Mouse (Mus musculus) urinary bladder, postnatal 4 days (tissue): ENCODE data around the gene Tbce.
"Not testable (repeated sequence)": the region's sequence is repeated elsewhere in the genome, so short reads cannot be mapped to it uniquely, and the experiment has no call there.

Experiments
- DNase-seq, 2 experiments: peaks; one replicate each; pipeline ENCODE4 v3.0.0; 2021 to 2022; ENCODE audit warnings: low spot score in 2 of 2

Tbce gene

DNA sequence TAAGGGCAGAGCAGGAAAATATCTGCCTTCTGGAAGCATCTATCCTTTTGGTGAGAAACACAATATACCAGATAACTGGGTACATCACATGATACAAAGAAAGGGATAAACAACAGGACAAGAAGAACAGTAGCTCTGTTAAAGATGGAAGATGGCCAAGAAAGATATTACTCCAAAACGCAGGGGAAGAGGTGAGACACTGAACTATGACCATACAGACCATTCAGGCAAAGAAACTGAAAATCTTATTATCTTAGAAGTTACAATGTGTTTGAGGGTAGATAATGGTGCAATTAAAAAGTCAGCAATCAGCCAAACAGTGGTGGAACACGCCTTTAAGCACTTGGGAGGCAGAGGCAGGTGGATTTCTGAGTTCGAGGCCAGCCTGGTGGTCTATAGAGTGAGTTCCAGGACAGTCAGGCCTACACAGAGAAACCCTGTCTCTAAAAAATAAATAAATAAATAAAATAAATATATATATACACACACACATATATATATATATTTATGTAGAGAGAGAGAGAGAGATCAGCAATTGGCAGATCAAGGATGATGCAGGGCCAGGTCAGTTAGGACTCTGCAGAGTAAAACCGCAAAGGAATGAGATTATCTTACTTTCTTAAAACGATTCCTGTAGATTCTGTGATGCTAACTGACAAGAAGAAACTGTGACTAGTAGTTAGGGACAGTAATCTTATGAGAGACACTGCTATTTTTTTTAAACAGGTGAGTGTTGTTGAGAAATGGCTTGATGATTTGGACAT, 5.9 kb downstream of the Tbce start:
- DNase-seq, result no peak

DNA sequence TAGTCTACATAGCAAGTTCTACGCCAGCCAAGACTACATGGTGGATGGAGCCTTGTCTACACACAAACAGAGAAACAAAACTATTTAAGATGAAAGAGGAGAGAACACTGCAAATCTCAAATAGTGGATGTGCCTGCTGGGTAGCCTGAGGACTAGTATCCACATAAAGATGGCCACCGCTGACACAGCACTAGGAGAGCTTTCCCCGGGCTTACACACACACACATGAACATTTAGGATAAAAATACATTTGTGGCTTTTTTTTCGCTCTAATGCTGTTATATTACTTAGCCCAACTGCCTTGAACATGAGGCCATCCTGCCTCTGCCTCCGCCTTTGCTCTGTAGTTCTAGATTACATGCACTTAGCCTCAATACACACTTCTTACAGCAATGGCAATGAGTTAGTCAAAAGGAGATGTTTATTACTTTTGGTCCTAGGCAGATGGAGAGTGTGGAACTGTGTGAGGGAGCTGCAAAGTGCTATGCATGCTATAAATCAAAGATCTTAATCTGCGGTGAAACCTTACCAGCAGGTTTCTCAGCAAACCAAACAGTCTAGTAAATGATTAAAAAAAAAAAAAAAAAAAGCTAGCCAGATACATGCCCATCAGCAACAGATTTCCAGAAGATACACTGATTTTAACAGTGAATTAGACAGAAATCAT, 13.2 kb downstream of the Tbce start:
- no peak for DNase-seq

DNA sequence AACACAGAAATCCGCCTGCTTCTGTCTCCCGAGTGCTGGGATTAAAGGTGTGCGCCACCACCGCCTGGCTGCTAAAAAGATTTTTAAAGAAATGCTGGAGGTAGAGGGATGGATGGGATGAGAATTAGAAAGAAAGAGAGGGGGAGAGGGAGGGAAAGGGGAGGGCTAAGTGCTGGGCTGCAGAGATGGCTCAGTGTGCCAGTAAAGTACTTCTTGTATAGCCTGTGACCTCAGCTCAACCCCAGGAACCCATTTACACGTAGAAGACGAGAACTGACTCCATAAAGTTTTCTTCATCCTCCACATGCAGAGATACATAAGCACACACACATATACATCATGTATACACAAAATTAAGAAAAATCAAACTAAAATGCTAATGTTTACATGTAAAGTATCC, 13.9 kb downstream of the Tbce start:
- DNase-seq, result no peak

DNA sequence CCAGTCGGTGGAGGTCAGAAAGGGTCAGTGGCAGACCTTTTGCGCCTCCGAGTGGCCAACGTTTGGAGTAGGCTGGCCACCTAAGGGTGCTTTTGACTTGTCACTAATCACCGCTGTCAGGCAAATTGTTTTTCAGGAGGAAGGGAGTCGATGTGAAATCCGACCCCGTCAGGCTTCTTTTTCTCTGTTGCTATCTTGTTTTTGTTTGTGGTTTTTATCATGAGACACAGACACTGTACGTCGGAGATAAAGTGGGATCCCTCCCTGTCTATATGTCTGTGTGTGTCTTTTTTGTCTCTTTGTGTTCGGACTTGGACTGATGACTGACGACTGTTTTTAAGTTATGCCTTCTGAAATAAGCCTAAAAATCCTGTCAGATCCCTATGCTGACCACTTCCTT, 18.0 kb downstream of the Tbce start:
- DNase-seq, result not testable (repeated sequence)

DNA sequence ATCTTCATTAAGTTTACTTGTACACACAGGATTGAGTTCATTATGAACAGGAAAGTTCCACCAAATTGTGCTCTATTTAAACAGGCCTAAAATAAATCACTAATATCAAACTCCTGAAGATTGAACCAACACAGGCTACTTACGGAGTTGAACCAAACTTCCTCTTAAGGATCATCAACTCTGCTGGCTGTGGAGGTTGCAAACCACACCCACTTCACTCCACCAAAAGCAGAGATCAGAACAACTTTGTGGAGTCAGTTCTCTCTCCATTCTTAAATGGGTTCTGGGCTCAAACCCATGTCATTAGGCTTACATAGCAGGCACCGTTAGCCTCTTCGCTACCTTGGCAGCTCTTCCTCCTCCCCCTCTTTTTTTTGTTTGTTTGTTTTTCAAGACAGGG, 20.6 kb downstream of the Tbce start:
- DNase-seq, result no peak

GRCm38 (mm10) chr13:14018283-14018682, 21.2 kb downstream of the Tbce start:
- no peak for DNase-seq

DNA sequence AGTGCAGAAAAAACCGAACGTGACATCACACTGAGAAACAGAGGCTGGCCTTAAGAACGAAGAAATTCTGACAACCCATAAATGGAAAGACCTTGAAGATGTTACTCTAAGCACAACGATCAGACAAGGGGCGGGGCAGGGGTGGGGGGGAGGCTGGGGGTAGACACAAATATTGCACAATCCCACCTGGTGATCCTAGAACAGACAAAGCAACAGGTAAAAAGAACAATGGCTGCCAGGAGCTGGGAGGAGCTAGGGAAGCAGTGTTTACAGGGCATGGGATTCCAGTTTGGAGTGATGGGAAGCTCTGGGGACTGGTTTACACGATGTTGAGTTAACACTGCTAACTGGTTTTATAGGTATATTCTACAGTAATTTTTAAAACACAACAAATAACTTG, 23.8 kb downstream of the Tbce start:
- DNase-seq, result no peak

- no peak for DNase-seq
Measured at GRCm38 (mm10) chr13:14014540-14014939, 24.9 kb downstream of the Tbce start.

DNA sequence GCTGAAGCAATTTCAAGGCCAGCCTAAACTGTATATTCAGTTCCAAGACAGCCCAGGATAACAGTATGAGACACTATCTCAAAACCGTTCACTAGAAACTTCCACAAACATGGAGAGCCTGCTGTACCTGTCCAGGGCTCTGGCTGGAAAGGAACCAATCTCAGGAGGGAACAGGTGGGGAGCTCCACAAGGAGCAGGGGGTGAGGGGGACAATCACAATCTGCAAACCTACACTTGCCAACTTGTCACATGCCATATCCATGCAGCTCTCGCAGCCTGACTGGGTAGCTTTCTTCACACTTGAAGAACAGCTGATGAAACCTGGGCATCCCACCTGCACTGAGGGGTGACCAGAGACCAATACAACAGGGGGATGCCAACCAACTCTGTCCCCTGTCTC, 25.4 kb downstream of the Tbce start:
- DNase-seq, result no peak

- no peak for DNase-seq
Measured at GRCm38 (mm10) chr13:14011454-14011995, 27.9 kb downstream of the Tbce start.

DNA sequence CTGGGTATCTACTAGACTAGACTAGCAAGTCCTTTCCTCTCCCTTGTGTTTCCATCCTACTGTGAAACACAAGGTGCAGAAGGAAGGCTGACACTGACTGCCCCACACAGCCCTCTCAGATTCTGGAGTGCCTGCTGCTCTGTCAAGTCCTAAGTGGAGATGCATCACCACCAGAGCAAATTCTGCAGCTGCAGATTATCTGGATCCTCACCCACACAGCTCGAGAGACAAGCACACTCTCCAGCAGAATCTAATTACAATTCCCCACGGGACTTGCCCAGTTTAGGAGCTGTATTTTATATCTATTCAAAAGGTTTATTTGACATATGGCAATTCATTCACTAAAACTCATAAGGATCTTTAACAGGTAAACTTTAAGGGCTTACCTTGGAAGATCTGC, 33.4 kb downstream of the Tbce start:
- no peak for DNase-seq

DNA sequence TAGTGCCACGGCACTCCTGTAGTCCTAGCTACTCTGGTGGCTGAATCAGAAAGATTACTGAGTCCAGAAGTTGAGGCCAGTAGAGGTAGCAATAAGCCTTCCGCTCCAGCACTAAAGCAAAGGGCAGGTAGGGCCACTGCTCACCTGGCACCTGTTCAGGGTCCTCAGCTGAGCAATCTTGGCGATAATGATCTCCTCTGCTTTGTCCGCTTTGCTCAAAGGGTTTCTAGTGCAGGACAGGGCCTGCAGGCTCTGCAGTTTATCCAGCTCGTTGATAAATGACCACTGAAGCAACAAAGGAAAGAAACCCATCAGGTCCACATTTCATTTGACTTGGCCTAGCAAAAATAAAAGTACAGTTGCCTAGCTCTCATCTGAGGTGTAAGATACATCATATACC, 34.4 kb downstream of the Tbce start:
- DNase-seq, result no peak

GRCm38 (mm10) chr13:14004086-14004485, 35.4 kb downstream of the Tbce start:
- DNase-seq, result no peak

DNA sequence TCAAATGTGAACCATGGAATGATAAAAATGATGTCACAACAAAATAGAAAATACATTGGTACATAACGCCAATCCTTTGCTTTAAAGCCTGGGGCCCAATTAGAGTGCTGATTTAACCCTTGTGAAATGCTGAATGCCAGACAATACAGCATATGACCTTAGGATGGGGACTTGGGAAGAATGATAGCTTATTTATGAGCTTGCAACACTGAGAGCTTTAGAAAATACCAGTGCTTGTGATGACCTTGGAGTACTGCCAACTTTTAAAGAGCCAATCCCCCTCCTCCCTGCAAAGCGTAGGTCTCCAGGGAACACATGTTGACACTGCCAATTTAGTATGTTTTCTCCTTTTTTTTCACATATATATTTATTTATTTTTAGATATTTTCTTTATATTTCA, 36.7 kb downstream of the Tbce start:
- no peak for DNase-seq

DNA sequence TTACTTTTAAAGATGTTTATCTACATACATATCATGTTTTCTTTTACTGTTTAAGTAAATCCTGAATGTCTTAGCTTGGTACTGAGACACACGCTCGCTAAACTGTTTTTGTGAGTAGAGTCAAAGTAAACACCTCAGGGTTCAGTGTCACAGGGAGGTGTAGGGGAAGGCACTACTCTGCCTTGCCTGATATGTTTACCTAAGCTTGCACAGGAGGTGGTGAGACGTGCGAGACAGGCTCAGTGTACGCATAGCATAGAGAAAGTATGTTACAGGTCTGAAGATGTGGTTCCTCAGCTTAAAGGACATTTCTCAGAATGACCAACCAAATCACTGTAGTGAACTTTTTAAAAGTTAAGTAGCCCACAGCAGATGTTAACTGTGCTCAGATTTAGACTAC, 42.0 kb downstream of the Tbce start:
- DNase-seq, result no peak

GRCm38 (mm10) chr13:13995046-13995445, 44.4 kb downstream of the Tbce start:
- DNase-seq, result no peak

GRCm38 (mm10) chr13:13993041-13993440, 46.4 kb downstream of the Tbce start:
- no peak for DNase-seq

DNA sequence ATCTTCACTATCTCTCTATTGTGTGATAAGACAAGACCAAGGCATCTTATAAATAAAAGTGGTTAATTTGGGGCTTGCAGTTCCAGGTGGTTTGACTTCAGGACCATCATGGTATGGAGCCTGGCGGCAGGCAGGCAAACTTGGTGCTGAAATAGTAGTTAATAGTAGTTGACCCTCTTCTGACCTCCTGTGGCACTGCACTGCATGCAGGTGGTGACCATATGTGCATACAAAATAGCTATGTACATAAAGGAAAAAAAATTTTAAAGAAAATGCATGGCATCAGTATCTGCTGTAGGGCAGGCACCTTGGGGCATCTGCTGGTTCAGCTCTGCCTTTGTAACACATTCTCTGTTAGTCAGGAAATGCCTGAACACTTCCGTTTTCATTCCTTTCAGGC, 49.0 kb downstream of the Tbce start:
- DNase-seq, result no peak

- DNase-seq, result no peak
Measured at GRCm38 (mm10) chr13:13989135-13989534, 50.3 kb downstream of the Tbce start.

GRCm38 (mm10) chr13:13983523-13983922, 55.9 kb downstream of the Tbce start:
- DNase-seq, result no peak

- DNase-seq, result not testable (repeated sequence)
Measured at GRCm38 (mm10) chr13:13981842-13982241, 57.6 kb downstream of the Tbce start.

DNA sequence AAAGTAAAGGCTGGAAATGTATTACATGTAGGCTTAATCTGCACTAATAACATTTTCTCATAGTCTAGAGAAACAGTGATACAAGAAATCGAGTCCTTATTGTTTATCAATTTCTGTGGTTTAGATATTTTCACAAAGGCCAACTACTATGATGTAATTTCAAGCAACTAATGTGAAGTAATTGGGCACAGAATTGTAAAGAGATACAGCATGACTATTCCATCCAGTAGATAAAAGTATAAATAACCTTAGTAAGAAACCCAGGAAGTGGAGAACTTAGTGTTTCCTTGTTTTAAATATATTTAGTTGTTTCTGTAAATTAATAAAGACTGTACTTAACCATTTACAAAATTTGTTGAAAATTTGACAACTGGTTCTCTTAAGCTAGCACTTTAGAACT, 69.6 kb downstream of the Tbce start:
- no peak for DNase-seq

DNA sequence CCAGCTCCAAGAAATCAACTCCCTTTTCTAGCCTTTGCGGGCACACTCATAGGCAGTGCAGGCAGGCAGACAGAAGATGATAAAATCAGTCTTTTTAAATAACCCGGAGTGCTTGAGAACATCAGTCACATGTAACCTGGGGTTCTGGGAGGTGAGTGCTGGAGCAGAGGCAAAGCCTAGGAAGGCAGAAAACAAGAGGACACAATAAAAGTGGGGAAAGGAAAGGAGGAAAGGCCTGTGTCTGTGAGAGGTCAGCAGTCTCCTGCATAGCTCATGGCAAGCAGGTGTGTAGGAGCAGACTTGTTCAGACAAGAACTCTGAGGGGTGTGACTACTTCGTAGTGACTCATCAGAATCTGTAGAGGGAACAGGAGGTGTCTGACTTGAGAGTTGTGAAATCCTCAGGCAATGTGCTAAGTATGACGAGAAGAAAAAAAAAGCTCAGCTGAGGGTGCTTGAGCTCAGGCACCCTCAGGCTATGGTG, 70.8 kb downstream of the Tbce start:
- no peak for DNase-seq
